ENCODE assay signal across 9 mouse cellular contexts in the genomic region with DNA sequence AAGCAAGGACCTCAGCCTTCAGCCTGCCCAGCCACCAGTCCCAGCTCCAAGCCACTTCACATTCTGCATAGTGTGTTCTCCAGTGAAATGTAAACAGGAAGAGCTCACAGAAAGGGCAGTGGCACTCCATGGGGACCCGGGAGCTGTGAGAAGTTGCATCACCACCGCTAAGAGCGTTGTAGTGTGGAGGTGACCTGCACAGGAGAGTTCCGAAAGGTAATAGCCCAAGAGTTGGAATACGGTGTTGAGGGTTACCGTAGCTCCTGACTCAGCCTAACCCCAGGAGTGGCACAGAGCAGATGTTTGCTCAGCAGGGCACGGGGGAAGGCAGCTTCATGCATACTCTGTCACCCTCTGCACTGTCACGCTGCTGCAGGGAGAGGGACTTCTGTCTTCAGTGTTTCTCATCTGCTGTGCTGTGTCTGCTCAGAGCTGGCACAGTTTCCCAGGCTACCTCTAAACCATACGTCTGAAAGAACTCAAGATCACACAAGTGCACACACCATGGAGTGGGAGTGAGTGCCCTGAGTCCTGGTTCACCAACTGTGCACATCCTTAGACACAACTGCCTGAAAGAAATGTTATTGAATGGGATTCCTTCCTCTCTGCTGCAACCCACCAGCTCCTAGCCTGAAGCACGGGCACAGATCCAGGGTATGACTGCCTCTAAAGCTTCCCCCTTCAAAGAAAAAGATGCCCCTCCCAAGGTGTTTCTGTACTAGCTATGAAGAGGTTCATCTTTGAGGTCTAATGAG.
DNase-seq lines count a peak whose midpoint lies in the region; ATAC-seq and TF ChIP-seq lines count a peak whose summit lies in the region.
"Had no signal": no experiment of that assay in that cellular context is flagged by ENCODE, and none has a peak within 500 bp of the region (broad histone marks: within the 10 kb centered on the region; RNA-seq: fewer than 3 reads in every experiment).

No protein-coding gene starts in this region.

- no peak overlapping the region for H3K27ac ChIP-seq in heart, embryonic 12.5 days (ENCODE audit: poor library complexity, severe bottlenecking)
- peak overlapping the region; percentile 67 for H3K27ac ChIP-seq in cortical plate, adult 2 months (ENCODE audit: insufficient read depth, low read length)

- no peak overlapping the region for H3K4me2 ChIP-seq in heart, embryonic 12.5 days

- 52% methylated on average over 10 of the region's 10 CpGs for WGBS in heart, embryonic 12.5 days

- peak; percentile 52 to 54 for DNase-seq in heart, adult 18-20 months
- peak; percentile 57 for DNase-seq in kidney, postnatal 14 days
- DNase-seq in lung, postnatal 10 days, result peak; percentile 73
- no peak for DNase-seq in retina, embryonic 14.5 days (ENCODE audit: low spot score)
- no peak for DNase-seq in urinary bladder, postnatal 14 days (ENCODE audit: low spot score)
- no peak for DNase-seq in right cerebral cortex, postnatal 36 days (ENCODE audit: low spot score in 2 of 2)

- peaks cover 45% of the 10 kb centered on the region for H3K4me1 ChIP-seq in heart, embryonic 12.5 days (replicated peaks)
- H3K4me1 ChIP-seq in cortical plate, adult 2 months (ENCODE audit: control insufficient read depth, insufficient read depth, low read length), result peaks cover 15% of the 10 kb centered on the region

- no peaks in the 10 kb centered on the region for H3K36me3 ChIP-seq in heart, embryonic 12.5 days

- H3K9me3 ChIP-seq in heart, embryonic 12.5 days (replicated peaks), result no peaks in the 10 kb centered on the region

- no peaks in the 10 kb centered on the region for H3K27me3 ChIP-seq in heart, embryonic 12.5 days (replicated peaks)

- no peak for TF ChIP-seq CTCF in cortical plate, adult 2 months (IDR thresholded peaks at IDR 0.05; ENCODE audit: extremely low read depth, insufficient read depth, low read length)

- H3K9ac ChIP-seq in heart, embryonic 12.5 days, result no peak overlapping the region

- no peak for TF ChIP-seq POLR2A in cortical plate, adult 2 months (IDR thresholded peaks at IDR 0.05; ENCODE audit: extremely low read depth, insufficient read depth, low read length)

- no peak for ATAC-seq in heart, embryonic 12.5 days (ENCODE audit: insufficient number of reproducible peaks, low FRiP score)

- H3K4me3 ChIP-seq in heart, embryonic 12.5 days, result no peak overlapping the region
- no peak overlapping the region for H3K4me3 ChIP-seq in cortical plate, adult 2 months (ENCODE audit: insufficient read depth, low read length)
- H3K4me3 ChIP-seq: erythroblast, embryonic 14.5 days had no signal

Comparison
In these comparisons a context has a peak if more than half of its experiments do, and no peak if none do; other contexts are left out.
1. DNase-seq: peak in heart, adult 18-20 months (2 of 2), kidney, postnatal 14 days (single experiment) and lung, postnatal 10 days (single experiment); none in retina, embryonic 14.5 days (single experiment), urinary bladder, postnatal 14 days (single experiment) and right cerebral cortex, postnatal 36 days (0 of 2).